Mouse (Mus musculus) intestine, postnatal 0 days (tissue): Measurements from ENCODE around the gene Snrk. TPM values are rescaled to one million over a fixed set of nuclear protein-coding genes. Genes with fewer than 3 reads are reported as not detected.

Source experiments
- ATAC-seq: fragments of 200-750 bp; cut with Nextera tagmentation; 2 replicates; pipeline ENCODE4 v1.8.0; 2017; ENCODE audit warnings: mild to moderate bottlenecking, moderate TSS enrichment, moderate library complexity
- H3K27ac ChIP-seq: fragments of 300-500 bp; sonication (generic); 2 replicates; pipeline ENCODE4 v1.5.1; 2014; ENCODE audit warnings: mild to moderate bottlenecking, low read depth, low read length, moderate library complexity
- H3K27me3 ChIP-seq: fragments of 300-500 bp; sonication (generic); replicated peaks from 2 replicates; pipeline ENCODE4 v1.6.1; 2014; ENCODE audit warnings: low read length, mixed read lengths; ENCODE audit not compliant: control insufficient read depth, insufficient read depth
- H3K36me3 ChIP-seq: fragments of 300-500 bp; sonication (generic); 2 replicates; pipeline ENCODE4 v1.6.1; 2014; ENCODE audit warnings: mild to moderate bottlenecking, moderate library complexity; ENCODE audit not compliant: control insufficient read depth, insufficient read depth
- H3K4me1 ChIP-seq: fragments of 300-500 bp; sonication (generic); replicated peaks from 2 replicates; pipeline ENCODE4 v1.6.1; 2014; ENCODE audit warnings: antibody characterized with exemption, low read length, mixed read lengths; ENCODE audit not compliant: control insufficient read depth, insufficient read depth
- H3K4me2 ChIP-seq: fragments of 300-500 bp; sonication (generic); replicated peaks from 2 replicates; pipeline ENCODE4 v1.6.1; 2014; ENCODE audit warnings: low read depth, mild to moderate bottlenecking, moderate library complexity
- H3K4me3 ChIP-seq: fragments of 300-500 bp; sonication (generic); 2 replicates; pipeline ENCODE4 v1.5.1; 2014; ENCODE audit warnings: low read depth, low read length
- H3K9ac ChIP-seq: fragments of 300-500 bp; sonication (generic); 2 replicates; pipeline ENCODE4 v1.6.1; 2014; ENCODE audit warnings: mild to moderate bottlenecking, low read depth, low read length
- H3K9me3 ChIP-seq: fragments of 300-500 bp; sonication (generic); 2 replicates; pipeline ENCODE4 v1.6.1; 2016; ENCODE audit warnings: mixed run types; ENCODE audit not compliant: control insufficient read depth
- CTCF ChIP-seq: sonication (generic); IDR thresholded peaks from 2 replicates; pipeline ENCODE4 v1.5.1; 2016; ENCODE audit warnings: low read depth, mild to moderate bottlenecking, control low read depth, antibody characterized with exemption, moderate library complexity
- WGBS: fragments of 180-500 bp; shearing (Covaris S2); extraction: QIAGEN DNeasy Blood & Tissue Kit; methylation state at CpG from one replicate; pipeline ENCODE4 v1.1.7; 2014; 5-methylcytosine and 5-hydroxymethylcytosine counted together
- polyA plus RNA-seq: library from polyadenylated mRNA; unstranded; fragments of >200 nt; fragmentation: Nextera tagmentation; extraction: Ambion mirVana; gene quantifications from 2 replicates; pipeline ENCODE4 v1.2.1, GENCODE M21; 2015

The Snrk gene
- polyA plus RNA-seq, 1 experiment from 2014 or later = 35.4 TPM

DNA sequence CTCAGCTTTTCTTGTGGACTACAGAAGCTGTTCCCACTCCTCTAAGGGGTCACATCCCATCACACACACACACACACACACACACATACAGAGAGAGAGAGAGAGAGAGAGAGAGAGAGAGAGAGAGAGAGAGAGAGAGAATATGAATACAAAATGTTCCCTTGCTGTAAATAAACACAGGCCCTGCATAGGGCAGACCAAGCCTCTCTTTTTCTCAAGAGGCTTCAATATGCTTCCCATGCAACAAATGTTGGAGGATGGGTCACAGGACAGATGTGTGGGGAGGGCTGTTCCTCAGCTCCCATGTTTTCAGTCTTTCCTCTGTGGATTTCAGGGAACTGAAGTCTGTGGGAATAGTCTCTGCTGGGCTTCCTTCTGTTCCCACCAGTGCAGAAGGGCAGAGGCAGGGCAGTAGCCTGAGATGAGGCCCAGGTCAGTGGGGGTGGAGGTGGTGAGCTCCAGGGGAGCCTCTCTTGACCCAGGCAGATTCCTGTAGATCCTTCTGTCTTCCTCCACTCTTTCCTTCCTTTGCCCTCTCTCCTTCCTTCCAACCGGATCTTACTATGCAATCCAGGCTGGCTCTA is 69.7 kb downstream of the Snrk start:
- WGBS = 63% methylated on average over 1 of the region's 1 CpGs
- no peak overlapping the region for H3K4me3 ChIP-seq
- ATAC-seq = no peak
- no peaks in the 10 kb centered on the region for H3K4me1 ChIP-seq
- no peaks in the 10 kb centered on the region for H3K27me3 ChIP-seq
- TF ChIP-seq CTCF = no peak
- H3K27ac ChIP-seq = no peak overlapping the region
- no peak overlapping the region for H3K9ac ChIP-seq
- no peak overlapping the region for H3K4me2 ChIP-seq
- H3K9me3 ChIP-seq = no peaks in the 10 kb centered on the region
- H3K36me3 ChIP-seq = no peaks in the 10 kb centered on the region

DNA sequence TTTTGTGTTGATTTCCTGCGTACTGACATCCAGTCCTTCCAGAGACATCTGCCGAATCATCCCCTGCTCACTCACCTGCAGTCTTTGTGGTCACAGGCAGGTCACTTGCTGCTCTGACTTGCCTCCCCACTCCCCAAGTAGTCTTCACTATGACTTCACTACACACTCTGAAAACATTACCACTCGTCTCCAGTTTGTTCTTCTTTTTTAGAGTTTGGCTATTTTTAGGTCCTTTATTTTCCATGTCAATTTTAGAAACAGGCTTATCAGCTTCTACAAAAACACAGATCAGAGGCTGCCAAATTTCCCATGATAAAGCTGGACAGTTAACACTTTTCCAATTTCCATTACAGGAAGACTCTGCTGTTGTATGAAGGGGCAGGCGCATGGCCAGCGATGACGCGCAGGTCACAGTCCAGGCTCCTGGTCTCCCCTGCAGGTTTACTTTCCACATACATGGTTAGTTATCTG is 70.4 kb downstream of the Snrk start:
- H3K9me3 ChIP-seq = no peaks in the 10 kb centered on the region
- H3K4me2 ChIP-seq = no peak overlapping the region
- H3K4me1 ChIP-seq = no peaks in the 10 kb centered on the region
- H3K36me3 ChIP-seq = no peaks in the 10 kb centered on the region
- no peak for TF ChIP-seq CTCF
- no peak overlapping the region for H3K9ac ChIP-seq
- no peak overlapping the region for H3K4me3 ChIP-seq
- no peaks in the 10 kb centered on the region for H3K27me3 ChIP-seq
- H3K27ac ChIP-seq = no peak overlapping the region
- no peak for ATAC-seq
- 81% methylated on average over 7 of the region's 7 CpGs for WGBS

DNA sequence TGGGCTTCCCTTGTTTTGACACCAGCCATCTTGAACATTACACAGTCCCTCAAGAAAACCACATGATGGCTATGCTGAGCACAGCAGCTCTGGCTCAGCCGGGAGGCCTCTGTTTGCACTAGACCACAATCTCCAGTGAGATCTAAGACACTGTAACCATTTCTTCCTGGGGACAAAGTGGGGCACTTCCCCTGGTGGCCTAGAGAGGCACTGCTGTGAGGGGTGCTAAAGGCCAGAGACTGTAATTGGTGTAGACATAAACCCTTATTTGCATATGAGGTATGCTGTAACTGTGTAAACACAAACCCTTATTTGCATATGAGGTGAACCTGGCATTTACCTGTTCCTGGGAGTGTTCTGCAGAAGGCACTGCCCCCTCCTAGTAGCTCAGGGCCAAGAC is 71.7 kb downstream of the Snrk start:
- no peak overlapping the region for H3K4me3 ChIP-seq
- ATAC-seq = peak; percentile 92
- H3K27me3 ChIP-seq = no peaks in the 10 kb centered on the region
- H3K27ac ChIP-seq = no peak overlapping the region
- no peak overlapping the region for H3K9ac ChIP-seq
- H3K4me2 ChIP-seq = no peak overlapping the region
- H3K36me3 ChIP-seq = no peaks in the 10 kb centered on the region
- H3K4me1 ChIP-seq = no peaks in the 10 kb centered on the region
- TF ChIP-seq CTCF = peak; percentile 71
- WGBS = 21% methylated on average over 1 of the region's 1 CpGs
- no peaks in the 10 kb centered on the region for H3K9me3 ChIP-seq

DNA sequence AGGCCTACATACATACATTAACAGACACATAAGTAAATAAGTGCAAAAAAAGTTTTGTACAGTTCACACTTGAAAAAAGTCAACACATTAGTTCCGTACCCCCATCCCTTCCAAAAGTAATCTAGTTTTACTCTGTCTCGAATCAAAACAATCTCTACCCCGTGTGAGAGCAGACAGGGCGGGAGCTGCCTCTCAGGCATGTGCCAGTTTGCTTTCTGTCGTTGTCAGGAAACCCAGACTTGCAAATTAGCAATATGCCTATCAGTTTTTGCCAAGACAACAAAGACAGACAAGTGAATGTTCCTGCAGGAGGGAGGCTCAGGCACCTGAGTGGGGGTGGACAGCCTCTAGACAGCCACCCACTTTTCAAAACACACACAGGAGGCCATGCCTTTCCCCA is 76.3 kb downstream of the Snrk start:
- Histone ChIP-seq H3K36me3 (no peaks in the 10 kb centered on the region), H3K27me3 (no peaks in the 10 kb centered on the region), H3K4me3 (no peak overlapping the region), H3K4me2 (no peak overlapping the region), H3K4me1 (0 out of 2 replicates have a peak, but pooled peaks cover 4% of the 10 kb centered on the region), H3K9me3 (no peaks in the 10 kb centered on the region), H3K27ac (no peak overlapping the region), H3K9ac (no peak overlapping the region)
- WGBS = 62% methylated on average over 5 of the region's 5 CpGs
- ATAC-seq = no peak
- no peak for TF ChIP-seq CTCF

DNA sequence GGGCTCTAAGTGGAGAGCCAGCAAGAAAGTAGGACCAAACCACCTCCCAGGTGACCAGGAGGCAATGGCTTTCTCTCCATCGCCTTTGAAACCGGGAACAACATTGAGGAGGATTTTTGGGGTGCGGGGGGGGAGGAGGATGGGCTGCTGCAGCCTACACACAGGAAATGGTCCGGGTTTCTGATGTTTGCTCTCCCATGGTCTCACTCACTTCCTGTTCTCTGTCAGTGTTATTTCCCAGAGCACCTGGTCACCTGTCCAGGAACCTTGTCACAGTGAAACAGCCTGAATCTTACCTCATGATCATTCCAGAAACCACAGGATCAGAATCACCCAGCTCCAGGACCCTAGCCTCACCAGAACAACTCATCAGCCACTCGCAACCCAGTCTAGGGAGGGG is 76.8 kb downstream of the Snrk start:
- H3K27ac ChIP-seq = no peak overlapping the region
- H3K4me2 ChIP-seq = no peak overlapping the region
- H3K27me3 ChIP-seq = no peaks in the 10 kb centered on the region
- H3K9me3 ChIP-seq = no peaks in the 10 kb centered on the region
- TF ChIP-seq CTCF = no peak
- WGBS = 81% methylated on average over 5 of the region's 5 CpGs
- no peak overlapping the region for H3K4me3 ChIP-seq
- H3K36me3 ChIP-seq = peaks cover 3% of the 10 kb centered on the region; the same call in 1 of the 2 replicates
- no peak overlapping the region for H3K9ac ChIP-seq
- 0 out of 2 replicates have a peak, but pooled peaks cover 4% of the 10 kb centered on the region for H3K4me1 ChIP-seq
- no peak for ATAC-seq

DNA sequence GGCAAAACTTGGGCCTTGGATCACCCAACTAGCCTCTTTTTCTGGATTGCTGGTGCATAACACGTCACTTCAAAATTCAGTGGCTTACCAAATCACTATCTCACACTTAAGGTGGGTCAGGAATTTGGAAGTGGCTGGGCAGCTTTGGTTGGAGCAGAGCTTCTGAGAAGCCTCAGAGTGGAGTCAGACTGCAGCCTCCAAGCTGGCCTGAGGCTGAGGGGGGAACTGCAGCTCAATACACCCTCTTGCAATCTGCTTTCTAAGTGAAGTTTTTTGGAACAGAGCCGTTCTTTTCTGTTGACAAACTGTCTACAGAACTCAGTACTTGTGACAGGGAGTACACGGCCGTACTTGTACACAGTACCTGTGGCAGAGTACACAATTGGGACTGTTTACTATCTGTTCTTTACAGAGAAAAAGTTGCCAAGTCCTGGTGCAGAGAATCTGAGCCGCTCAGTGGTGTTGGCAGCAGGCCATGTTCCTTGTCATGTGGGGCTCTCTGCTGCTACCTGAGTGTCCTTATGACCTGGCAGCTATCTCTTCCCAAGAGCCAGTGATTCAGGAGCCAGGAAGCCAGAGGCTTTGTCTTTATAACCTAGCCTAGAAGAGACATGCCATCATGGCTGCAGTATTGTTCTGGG is 78.1 kb downstream of the Snrk start:
- Histone ChIP-seq H3K4me1 (0 out of 2 replicates have a peak, but pooled peaks cover 4% of the 10 kb centered on the region), H3K27me3 (no peaks in the 10 kb centered on the region), H3K4me2 (no peak overlapping the region), H3K4me3 (no peak overlapping the region), H3K27ac (peak overlapping the region; percentile 41; the same call in 1 of the 2 replicates), H3K9me3 (no peaks in the 10 kb centered on the region), H3K36me3 (peaks cover 3% of the 10 kb centered on the region; the same call in 1 of the 2 replicates), H3K9ac (no peak overlapping the region)
- ATAC-seq = 0 out of 2 replicates have a peak, but pooled peaks have one; percentile 40
- peak; percentile 28; the same call in 1 of the 2 replicates for TF ChIP-seq CTCF
- WGBS = 53% methylated on average over 5 of the region's 5 CpGs
